Mouse (Mus musculus): Measurements from ENCODE around the gene Nsf. TPM values are rescaled to one million over a fixed set of nuclear protein-coding genes. Genes with fewer than 3 reads are reported as not detected.

Nsf gene
- total RNA-seq, 4 experiments from 2014 or later = 16.2 to 24.2 (median 18.6) TPM

DNA sequence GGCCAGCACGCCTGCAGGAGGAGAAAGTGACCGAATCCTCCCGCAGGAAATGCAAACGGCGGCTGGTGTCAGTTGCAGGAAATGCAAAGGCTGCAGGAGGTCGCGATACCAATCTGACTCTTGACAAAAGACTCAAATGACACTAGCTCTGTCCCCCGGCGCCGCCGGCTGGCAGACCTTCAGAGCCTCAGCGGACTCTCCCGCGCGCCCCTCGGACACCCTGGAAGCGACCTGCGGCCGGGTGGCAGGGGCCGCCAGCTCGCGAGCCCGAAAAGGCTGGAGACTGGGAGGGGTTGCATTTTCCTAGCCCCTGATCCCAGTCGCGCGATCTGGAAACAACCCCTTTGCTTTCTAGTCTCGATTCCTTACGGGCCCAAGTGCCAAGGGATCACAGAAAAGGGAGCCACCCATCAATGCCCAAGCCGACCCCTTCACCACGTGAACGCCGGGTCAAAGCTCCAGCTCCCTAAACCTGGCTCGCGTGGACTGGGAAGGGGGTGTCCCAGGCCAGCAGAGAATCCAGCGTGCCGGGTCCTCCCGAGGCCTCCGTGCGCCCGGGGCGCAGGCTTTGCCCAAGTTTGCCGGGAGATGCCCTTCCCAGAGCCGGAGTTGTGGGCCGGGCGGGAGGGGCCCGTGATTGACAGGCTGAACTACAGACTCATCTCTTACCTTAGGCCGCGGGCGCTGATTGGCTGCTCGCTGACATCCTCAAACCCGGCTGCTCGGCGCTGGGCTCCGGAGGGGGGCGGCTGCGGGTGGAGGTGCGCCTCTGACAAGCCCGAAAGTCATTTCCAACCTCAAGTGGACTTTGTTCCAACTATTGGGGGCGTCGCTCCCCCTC is 180.2 kb downstream of the Nsf start, which contains the start of gene Wnt3:
TSS of gene Wnt3 (plus strand) at position 764 of the 841 bp plus-strand sequence.
- no peak for DNase-seq (ENCODE audit: low spot score in 2 of 2)

DNA sequence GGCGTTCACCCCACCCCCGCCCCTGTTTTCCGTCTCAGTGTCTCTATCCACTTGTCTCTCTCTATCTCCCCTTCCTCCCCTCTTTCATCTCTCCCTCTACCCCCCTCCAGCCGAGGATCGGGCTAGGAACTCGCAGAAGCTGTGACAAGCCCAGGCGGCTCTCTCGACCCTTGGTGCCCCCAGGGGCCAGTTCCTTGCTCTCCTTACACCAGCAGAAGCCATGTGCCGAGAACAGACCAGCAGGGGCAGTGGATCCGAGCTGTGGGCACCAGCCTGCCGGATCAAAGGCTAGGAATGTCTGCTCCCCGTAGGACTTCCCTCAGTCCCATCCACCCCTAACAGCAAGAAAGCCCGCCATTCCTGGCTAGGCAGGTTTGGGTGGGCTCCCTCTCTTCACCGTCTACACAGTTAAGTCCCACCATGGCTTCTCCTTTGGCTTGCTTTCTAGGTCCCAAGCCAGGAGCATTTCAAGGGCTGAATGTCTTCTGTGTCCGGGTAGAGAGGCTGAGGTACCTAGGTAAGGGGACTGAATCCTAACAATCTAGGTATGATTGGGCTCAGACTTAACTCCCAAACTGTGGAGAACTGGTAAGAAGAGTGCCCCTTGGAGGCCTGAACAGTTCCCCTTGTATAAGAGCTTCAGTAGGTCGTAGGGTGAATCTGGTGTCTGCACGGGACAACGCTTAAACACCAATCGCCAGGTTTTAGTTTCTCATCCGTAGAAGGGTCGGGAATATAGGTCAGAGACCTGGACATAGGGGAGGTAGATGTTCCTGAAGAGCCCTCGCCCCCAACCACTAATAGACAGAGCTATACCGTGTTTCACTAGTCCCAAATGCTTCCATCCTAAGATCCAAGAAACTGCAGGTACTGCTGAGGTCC is 181.1 kb downstream of the Nsf start:
- DNase-seq (ENCODE audit: low spot score in 2 of 2) = no peak

Other genes starting within 250 kb of the Nsf start
- under 1 TPM in 1 of 4 experiments, not detected in 3; 0.19 TPM for gene Wnt9b, start 204.2 kb downstream of the Nsf start, total RNA-seq (2022)
- gene Wnt3, start 179.9 kb downstream of the Nsf start, total RNA-seq (2022) = under 1 TPM in 2 of 4 experiments, not detected in 2; 0.07 to 0.09 TPM
- gene Arf2, start 12.7 kb upstream of the Nsf start, total RNA-seq (2022) = 10 to 100 TPM; 14.3 to 22.0 (median 16.8) TPM
- gene Crhr1, start 178.8 kb upstream of the Nsf start, total RNA-seq (2022) = not detected
- not detected for gene Sppl2c, start 232.3 kb upstream of the Nsf start, total RNA-seq (2022)

All from gastrocnemius, adult 8-10 months (tissue).